Mouse (Mus musculus) liver, postnatal 0 days (tissue): ENCODE measurements around the gene Clmn.

Experiments
- CTCF ChIP-seq: sonication (generic); IDR thresholded peaks from 2 replicates; pipeline ENCODE4 v1.5.1; 2016; ENCODE audit warnings: antibody characterized with exemption, low read depth
- EP300 ChIP-seq: IDR thresholded peaks from 2 replicates; pipeline ENCODE4 v1.6.1; 2016; ENCODE audit warnings: antibody characterized with exemption, low read depth, mild to moderate bottlenecking

DNA sequence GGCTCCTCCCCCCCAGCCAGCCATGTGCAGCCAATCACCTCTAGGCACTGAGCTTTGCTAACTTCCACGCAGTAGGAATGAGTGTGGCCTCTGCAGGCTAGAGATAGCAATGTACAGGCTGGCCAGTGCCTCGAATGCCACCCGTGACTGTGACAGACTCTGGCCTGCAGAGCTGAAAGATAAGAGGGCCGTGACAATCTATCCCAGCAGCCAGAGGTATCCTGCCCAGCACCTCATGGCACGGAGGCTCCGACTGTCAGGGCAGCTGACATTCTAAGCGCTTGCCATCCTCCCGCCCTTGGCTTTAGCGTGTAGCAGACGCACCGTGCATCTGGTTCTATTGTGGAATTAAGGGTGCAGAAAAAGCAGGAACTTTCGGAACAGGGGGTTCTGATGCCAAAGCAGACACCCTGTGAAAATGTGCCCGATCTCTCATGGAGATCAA, 26.9 kb downstream of the Clmn start:
- TF ChIP-seq CTCF: no peak
- no peak for TF ChIP-seq EP300
